Mouse (Mus musculus) naive thymus-derived CD4-positive, alpha-beta T cell, adult 2 months (primary cell): ENCODE results near the gene Gas2l3.

Experiments
- DNase-seq: peaks from one replicate; pipeline ENCODE4 v3.0.0-alpha.2; 2011; ENCODE audit warnings: low read depth

The Gas2l3 gene

GRCm38 (mm10) chr10:89443623-89444151 is at the start of gene Gas2l3:
Gas2l3 (minus strand) TSS chr10:89443967.
- peak; percentile 84 for DNase-seq

- no peak for DNase-seq
These were observed 47.6 kb upstream of the Gas2l3 start for GRCm38 (mm10) chr10:89491321-89491720.

- no peak for DNase-seq
These were observed 46.5 kb upstream of the Gas2l3 start for GRCm38 (mm10) chr10:89490250-89490649.

GRCm38 (mm10) chr10:89489459-89489858 is 45.7 kb upstream of the Gas2l3 start:
- no peak for DNase-seq

DNA sequence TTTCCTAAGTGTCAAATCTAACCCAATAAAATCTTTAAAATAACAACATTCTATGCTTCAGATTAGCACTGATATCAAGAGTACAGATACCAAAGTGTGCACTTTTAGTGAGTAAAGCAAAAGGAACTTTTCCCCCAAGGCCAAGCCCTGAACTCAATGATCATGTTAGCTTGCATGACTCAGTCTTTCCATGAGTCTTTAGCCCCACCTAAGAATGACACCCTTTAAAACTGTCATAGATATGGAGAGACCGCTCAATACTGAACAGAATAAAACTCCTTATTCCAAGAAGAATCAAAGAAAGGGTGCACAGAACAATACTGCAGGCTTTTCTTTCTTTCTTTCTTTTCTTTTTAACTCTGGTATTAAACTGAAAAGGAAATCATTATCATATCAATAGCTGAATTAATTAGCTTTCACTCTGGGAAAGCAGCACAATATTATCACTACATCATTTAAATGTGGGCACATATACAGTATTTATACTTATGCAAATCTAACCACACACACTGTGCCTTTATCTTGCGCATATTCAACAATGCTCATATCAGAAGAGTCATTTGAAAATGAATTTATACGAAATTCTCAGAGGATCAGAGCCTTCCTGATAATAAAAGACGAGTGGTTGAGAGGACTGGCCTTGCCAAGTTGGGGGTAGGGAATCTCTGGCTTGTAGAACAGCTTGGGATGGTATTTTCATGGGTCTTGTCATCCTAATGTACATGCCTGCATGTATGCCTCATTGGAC is 43.4 kb upstream of the Gas2l3 start:
- DNase-seq: no peak

DNA sequence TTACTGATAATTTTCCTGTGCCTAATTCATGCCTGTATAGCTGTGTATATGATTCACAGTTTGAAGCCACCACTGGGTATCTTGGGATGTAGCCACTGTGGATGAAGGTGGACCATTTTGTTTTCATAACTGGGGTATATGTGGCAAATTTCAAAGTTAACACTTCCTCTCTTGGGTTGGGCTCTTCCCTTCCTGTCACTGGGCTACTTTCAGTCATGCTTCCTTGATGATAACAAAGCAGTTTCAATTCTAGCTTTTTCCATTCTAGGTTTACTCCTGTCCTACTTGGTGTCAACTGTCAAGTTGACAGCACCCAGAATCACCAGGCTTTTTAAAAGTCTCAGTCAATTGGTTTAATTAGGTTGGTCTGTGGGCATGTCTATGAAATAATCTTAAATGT is 41.1 kb upstream of the Gas2l3 start:
- no peak for DNase-seq

DNA sequence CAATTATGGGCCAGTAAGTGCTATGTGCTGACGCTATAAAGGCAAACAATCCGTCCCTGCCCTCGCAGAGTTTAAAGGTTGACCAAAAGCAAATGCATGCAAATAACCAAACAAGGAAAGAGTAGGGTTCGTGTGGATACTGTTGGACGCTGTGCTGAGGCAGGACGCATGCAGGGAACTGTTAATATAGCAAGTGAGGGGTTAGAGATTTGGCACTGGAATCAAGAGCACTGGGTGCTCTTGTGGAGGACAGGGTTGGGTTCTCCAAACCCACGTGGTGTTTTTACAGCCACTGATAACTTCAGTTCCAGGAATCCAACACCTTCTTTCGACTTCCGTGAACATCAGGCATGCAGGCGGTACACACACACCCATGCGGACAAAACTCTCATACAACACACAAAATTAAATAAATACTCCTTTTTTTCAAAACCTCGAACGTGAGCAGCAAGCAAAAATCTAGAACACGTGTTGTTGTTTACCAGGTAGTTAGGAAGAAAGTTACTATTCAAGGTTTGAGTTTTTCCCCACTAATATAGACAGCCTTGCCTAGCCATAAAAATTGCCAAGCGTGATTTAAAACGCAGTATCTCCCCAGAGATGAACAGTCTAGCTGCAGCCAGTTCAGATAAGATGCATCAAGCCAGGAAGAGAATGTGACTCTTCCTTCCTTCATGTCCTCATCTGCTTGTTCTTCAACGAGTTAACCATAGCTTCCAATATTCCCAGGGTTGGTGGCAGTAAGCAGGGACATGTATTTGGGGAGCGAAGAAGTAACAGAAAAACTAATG is 40.2 kb upstream of the Gas2l3 start:
- DNase-seq: no peak

- DNase-seq: no peak
These were observed 39.3 kb upstream of the Gas2l3 start for GRCm38 (mm10) chr10:89483113-89483512.

DNA sequence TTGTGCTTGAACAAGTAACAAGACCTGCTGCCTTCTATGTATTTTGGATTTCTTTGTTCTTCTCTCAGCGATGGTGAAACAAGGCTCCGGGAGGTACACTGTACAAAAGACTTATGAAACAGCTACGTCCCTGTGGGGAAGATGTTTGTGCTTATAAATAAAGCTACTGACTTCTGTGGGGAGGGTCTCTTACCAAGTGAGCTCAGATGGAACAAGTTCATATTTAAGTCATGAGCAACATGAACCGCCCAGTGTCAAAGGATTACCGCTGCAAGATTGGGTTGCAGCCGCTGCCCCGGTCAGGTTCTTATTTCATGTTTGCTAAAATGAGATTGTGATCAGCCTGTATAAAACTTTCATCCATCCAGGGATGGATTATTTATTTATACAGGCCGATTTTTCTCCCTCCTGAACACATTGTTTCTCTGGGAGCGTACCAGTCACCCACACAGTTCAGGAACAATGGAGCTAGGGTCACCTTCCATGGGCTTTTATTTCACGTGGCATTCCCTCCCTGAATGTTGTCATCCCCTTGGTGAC is 38.4 kb upstream of the Gas2l3 start:
- no peak for DNase-seq

DNA sequence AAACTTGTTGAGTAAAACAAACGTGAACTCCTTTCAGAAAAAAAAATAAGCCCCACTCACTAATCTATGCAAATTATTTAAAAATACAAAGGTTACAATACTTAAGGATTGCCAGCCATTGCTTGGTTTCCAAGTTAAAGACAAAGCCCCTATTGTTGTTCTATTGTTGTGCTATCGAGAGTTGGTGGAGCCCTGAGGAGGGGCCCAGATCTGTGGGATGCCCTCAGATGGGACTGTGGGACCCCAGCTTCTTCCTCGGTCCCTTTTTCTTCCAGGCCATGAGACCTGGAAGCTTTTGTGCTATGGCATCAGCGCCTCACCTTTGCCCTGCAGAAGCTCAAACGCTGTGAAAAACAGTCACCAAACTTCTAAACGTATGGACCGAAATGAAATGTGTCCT is 37.9 kb upstream of the Gas2l3 start:
- DNase-seq: no peak

- no peak for DNase-seq
These were observed 35.0 kb upstream of the Gas2l3 start for GRCm38 (mm10) chr10:89478766-89479165.

DNA sequence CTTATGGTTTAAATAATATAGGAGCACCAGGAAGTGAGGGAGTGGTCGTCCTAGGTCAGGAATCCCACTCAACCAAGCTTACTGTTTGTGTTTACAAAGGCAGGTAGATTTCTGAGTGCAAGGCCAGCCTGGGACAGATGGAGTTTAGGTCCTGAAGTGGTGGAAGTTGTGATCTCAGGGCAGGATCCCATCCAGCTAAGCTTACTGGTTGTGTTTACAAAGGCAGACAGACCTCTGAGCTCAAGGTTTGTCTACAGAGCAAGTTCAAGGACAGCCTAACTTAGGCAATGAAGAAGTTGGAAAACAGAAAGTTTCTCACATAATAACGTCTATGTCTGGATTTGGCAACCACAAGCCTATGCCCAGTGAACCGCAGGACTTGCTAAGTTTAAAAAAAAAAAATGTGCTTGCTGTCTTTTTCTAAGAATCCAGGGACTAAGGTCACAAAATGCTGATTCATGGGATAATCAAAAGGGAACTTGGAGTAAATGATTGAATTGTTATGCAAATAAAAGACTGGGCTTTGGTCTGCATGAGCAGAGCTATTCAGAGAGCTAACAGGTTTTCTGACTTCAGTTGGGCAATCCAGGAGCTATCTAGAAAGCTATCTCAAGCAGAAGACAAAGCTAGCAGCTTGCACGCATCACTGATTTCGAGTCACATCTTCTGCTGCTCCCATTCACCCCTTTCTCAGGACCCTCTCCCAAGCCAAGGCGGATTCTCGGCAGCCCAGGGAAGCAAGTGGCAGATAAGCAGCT is 27.0 kb upstream of the Gas2l3 start:
- DNase-seq: no peak

- no peak for DNase-seq
These were observed 21.1 kb upstream of the Gas2l3 start for GRCm38 (mm10) chr10:89464760-89465405.

GRCm38 (mm10) chr10:89462890-89463289 is 19.1 kb upstream of the Gas2l3 start:
- DNase-seq: peak; percentile 10

DNA sequence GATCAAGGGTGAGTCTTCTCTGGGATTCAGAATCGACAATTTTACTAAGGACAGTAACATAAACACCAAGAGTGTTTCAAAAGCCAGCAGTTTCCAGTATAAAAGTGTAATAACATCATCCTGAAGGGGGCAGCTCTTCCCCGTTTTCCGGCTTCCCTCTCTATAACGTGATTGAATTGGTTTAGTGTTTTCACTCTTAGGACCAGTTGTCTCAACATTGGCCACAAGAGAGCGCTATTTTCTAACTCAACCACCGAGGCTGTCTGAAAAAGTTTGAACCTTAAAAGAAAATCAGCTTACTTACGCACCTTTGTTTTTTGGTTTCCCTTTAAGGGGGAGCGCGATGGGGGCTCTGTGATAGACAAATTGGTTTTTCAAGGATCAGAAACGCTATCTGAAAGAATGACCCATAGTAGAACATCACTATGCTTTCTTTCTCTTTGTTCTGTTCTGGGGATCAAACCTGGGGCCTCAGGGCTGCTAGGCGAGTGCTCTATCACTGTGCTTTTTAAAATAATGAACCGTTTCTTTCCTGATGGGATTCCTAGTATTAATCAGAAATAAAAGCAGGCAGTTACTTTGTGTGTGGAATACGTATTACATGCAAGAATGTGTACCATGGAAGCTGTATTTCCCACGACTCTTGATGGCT is 18.2 kb upstream of the Gas2l3 start:
- DNase-seq: peak; percentile 92

GRCm38 (mm10) chr10:89460972-89461371 is 17.2 kb upstream of the Gas2l3 start:
- DNase-seq: no peak

GRCm38 (mm10) chr10:89458770-89459169 is 15.0 kb upstream of the Gas2l3 start:
- DNase-seq: no peak

DNA sequence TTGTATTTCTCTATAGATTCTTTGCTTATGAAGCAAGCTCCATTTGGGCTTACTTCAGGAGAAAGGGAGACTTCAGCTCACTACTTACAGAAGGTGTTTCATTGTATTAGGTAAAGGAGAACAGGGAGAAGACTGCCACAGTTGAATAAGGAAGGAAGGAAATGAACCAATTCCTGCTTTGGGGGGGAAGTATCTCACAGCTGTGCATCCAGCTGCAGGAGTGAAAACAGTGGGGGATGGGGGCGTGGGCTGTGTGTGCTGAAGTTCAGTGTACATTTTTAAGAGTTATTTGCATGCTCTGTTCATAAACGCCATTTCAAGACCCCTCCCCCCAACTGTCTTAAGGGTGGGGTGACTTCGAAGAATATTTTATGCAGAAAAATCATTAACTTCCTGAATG is 10.0 kb upstream of the Gas2l3 start:
- no peak for DNase-seq

- no peak for DNase-seq
These were observed 9.4 kb upstream of the Gas2l3 start for GRCm38 (mm10) chr10:89453068-89453641.

DNA sequence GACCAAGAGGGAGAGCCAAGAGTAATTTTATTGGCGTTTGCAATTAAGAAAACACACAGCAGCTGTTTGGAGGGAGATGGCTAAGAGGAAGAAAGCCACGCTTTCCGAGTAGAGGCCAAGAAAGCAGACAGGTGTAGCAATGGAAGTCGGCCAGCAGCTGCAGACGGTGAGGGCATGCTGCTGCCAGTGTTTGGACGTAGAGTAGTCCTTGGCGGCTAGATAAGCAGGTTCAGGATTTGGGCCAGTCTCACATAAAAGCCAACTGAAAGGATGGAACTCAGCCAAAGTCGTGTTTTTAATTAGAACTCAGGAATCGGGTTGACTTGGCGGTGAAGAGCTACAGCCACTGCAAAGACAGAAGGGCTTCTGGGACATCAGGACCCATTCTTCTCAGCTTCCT is 6.6 kb upstream of the Gas2l3 start:
- DNase-seq: no peak

- peak; percentile 43 for DNase-seq
These were observed 614 bp upstream of the Gas2l3 start for GRCm38 (mm10) chr10:89444381-89444780.
